Mouse (Mus musculus) forebrain, embryonic 14.5 days (tissue): ENCODE data around the gene Nkg7. TPM values are rescaled to one million over a fixed set of nuclear protein-coding genes. Genes with fewer than 3 reads are reported as not detected.
"Not testable (repeated sequence)": the region's sequence is repeated elsewhere in the genome, so short reads cannot be mapped to it uniquely, and the experiment has no call there.

Experiments used
- ATAC-seq: fragments of 200-750 bp; cut with Nextera tagmentation; 2 replicates; pipeline ENCODE4 v1.8.0; 2017; ENCODE audit warnings: mild to moderate bottlenecking, moderate library complexity
- DNase-seq: peaks from one replicate; pipeline ENCODE4 v3.0.0-alpha.2; 2015; ENCODE audit warnings: low spot score
- H3K27ac ChIP-seq: fragments of 300-500 bp; sonication (generic); 2 replicates; pipeline ENCODE4 v1.5.1; 2014; ENCODE audit warnings: low read depth, mild to moderate bottlenecking, control low read depth, low read length, moderate library complexity
- H3K27me3 ChIP-seq: fragments of 300-500 bp; sonication (generic); replicated peaks from 2 replicates; pipeline ENCODE4 v1.6.1; 2014; ENCODE audit warnings: low read length, control low read depth, mixed read lengths; ENCODE audit not compliant: control insufficient read depth, insufficient read depth
- H3K36me3 ChIP-seq: fragments of 300-500 bp; sonication (generic); 2 replicates; pipeline ENCODE4 v1.6.1; 2014; ENCODE audit warnings: low read length, control low read depth; ENCODE audit not compliant: control insufficient read depth, insufficient read depth
- H3K4me1 ChIP-seq: fragments of 300-500 bp; sonication (generic); 2 replicates; pipeline ENCODE4 v1.6.1; 2014; ENCODE audit warnings: antibody characterized with exemption, low read length, control low read depth; ENCODE audit not compliant: control insufficient read depth, insufficient read depth
- H3K4me2 ChIP-seq: fragments of 300-500 bp; sonication (generic); 2 replicates; pipeline ENCODE4 v1.6.1; 2014; ENCODE audit warnings: mild to moderate bottlenecking, control low read depth, low read length
- H3K4me3 ChIP-seq: fragments of 300-500 bp; sonication (generic); 2 replicates; pipeline ENCODE4 v1.5.1; 2014; ENCODE audit warnings: low read depth, low read length, control low read depth
- H3K9ac ChIP-seq: fragments of 300-500 bp; sonication (generic); 2 replicates; pipeline ENCODE4 v1.6.1; 2014; ENCODE audit warnings: mild to moderate bottlenecking, low read length, control low read depth, moderate library complexity
- H3K9me3 ChIP-seq: fragments of 300-500 bp; sonication (generic); replicated peaks from 2 replicates; pipeline ENCODE4 v1.6.1; 2016; ENCODE audit warnings: low read length, control low read depth, mixed read lengths; ENCODE audit not compliant: control insufficient read depth
- WGBS: fragments of 180-500 bp; shearing (Covaris S2); extraction: QIAGEN DNeasy Blood & Tissue Kit; methylation state at CpG from one replicate; pipeline ENCODE4 v1.1.7; 2014; 5-methylcytosine and 5-hydroxymethylcytosine counted together
- polyA plus RNA-seq: library from polyadenylated mRNA; unstranded; fragments of >200 nt; fragmentation: Nextera tagmentation; extraction: Ambion mirVana; gene quantifications from 2 replicates; pipeline ENCODE4 v1.2.1, GENCODE M21; 2014

The Nkg7 gene
- polyA plus RNA-seq = not detected in 2 replicates

DNA sequence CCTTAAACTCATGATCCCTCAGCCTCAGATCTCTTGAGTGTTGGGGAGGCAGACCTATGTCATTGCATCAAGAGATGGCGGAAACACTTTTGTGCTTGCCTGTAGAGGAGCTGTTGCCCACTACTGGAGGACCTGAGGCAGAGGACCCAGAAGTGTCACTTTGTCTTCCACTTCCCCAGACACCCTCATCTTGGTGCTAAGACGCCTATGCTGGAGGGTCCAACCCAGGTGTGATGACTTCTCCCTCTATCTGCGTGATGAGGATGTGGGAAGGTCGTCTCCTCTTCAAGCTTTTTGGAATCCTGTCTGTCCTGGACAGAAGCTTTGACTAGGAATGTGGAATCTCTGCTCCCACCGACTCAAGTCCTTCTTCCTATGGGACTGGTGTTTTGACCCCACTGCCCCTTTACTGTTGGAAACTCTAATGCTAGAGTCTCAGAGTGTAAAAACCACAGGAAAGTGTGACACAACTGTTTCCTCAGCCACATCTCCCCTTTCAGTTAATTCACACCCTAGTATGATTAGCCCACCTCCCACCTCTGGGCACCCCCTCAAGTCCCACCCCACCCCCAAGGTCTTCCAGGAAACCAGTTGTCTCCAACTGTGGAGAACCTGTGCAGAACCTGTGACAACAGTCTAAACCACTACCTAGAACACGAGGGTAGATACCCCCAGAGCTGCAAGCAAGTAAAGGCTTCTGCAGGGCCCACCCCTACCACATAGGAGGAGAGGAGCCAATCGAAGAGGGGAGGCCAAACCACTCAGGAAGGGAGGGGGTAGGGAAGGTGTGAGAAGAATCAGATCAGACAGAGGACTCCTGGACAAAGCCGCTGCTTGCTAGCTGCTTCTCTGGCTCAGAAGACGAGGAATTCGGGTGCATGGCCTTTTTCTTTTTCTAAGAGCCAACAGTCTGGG lies at the start of gene Nkg7:
TSS of gene Nkg7 (plus strand) at position 733 of the 915 bp plus-strand sequence.
- H3K4me1 ChIP-seq = no peaks in the 10 kb centered on the region
- H3K27me3 ChIP-seq = no peaks in the 10 kb centered on the region
- no peak for DNase-seq
- no peak within 1 kb of the TSS for H3K4me3 ChIP-seq
- H3K9ac ChIP-seq = no peak within 1 kb of the TSS
- no peaks in the 10 kb centered on the region for H3K9me3 ChIP-seq
- ATAC-seq = no peak
- H3K36me3 ChIP-seq = no peaks in the 10 kb centered on the region
- H3K4me2 ChIP-seq = no peak within 1 kb of the TSS
- no peak within 1 kb of the TSS for H3K27ac ChIP-seq
- WGBS = 77% methylated on average over 10 of the region's 10 CpGs

DNA sequence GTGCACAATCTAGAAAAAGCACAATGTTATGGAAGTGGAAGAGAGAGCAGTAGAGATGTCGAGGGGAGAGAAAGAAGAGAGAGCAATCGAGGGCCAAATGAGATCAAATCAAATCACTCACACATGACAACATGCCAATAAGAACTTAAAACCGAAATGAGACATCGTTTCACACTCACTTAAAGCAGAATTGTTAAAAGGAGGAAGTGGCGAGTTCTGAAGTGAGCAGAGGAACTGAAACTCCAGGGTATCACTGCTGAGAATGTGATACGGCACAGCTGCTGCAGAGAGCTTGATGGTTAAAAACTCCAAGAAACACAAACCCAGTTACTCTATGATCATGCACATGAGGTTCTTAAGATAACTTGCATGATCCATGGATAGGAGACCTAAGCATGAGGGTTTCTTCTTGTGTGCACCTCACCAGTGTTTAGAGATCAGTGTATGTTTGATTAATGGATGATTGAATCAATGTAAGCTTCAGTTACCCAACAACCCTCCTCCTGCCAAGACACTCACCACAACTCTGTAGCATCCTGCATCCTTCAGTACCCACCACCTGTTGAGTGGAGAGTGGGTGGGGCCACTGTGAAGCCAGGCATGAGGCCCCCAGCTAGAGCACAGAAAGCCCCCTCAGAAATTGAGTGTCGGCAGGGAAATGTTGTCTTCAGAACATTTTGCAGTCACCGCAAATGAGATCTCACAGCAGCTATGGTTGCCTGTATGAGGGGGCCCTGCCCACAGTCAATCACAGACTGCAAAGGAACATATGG lies 44.3 kb upstream of the Nkg7 start:
- H3K36me3 ChIP-seq = no peaks in the 10 kb centered on the region
- H3K4me3 ChIP-seq = no peak overlapping the region
- no peak overlapping the region for H3K9ac ChIP-seq
- WGBS = 84% methylated on average over 8 of the region's 8 CpGs
- H3K27me3 ChIP-seq = no peaks in the 10 kb centered on the region
- DNase-seq = no peak
- no peak overlapping the region for H3K4me2 ChIP-seq
- no peaks in the 10 kb centered on the region for H3K4me1 ChIP-seq
- no peaks in the 10 kb centered on the region for H3K9me3 ChIP-seq
- no peak overlapping the region for H3K27ac ChIP-seq
- ATAC-seq = no peak

DNA sequence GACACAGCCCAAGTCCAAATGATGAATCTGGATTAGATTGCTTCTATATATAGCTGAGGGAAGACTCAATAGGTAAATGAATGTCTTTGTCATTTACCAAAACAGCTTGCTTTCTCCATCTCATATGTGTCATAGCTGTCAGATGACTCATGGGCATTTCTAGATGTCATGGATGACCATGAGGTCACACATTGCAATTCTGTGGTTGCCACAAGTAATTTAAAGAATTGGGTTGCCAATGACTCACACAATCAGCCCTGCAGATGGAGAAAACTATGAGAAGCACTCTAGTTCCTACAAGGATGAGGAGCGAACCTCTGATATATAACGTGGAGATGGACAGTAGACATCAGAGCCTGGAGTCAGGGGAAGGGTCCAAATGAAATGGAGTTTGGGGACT lies 37.4 kb upstream of the Nkg7 start:
- Histone ChIP-seq H3K4me2 (no peak overlapping the region), H3K36me3 (no peaks in the 10 kb centered on the region), H3K9ac (no peak overlapping the region), H3K4me3 (no peak overlapping the region), H3K27me3 (no peaks in the 10 kb centered on the region), H3K27ac (no peak overlapping the region), H3K4me1 (no peaks in the 10 kb centered on the region), H3K9me3 (no peaks in the 10 kb centered on the region)
- no peak for ATAC-seq
- DNase-seq = no peak
- 83% methylated on average over 2 of the region's 2 CpGs for WGBS

DNA sequence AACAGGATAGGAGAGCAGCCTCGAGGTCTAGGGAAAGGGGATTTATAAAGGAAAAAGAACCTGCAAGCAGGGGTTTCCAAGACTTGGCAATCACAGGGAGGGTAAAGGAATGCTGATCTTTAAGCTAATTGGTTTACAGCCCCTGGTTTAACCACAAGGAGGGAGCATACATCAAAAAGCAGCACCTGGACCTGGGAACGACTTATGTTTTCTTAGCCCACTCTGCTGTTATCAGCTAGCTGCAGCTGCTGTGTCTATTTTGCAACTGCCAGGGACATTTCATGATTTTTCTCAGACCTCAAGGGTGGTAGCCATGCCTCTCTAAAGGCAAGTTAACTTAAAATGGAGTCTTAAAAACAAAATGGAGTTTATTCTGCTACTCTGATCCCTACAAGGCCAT lies 34.2 kb upstream of the Nkg7 start:
- WGBS = 53% methylated on average over 2 of the region's 2 CpGs
- no peaks in the 10 kb centered on the region for H3K36me3 ChIP-seq

DNA sequence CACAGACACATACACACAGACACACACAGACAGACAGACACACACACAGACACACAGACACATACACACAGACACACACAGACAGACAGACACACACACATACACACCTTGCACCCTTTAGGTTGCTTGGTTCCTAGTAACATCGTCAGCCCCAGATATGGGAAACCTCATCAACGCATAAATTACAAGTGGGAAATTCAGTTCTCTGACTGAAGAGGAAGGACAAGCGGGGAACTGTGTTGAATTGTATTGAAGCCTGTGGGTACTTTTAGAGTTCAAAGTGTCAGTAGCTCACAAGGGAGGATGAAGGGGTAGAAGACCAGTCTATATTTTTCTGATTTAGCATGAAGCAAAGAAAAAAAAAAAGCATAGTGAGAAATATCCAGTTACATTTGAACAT lies 29.3 kb upstream of the Nkg7 start:
- H3K4me3 ChIP-seq = no peak overlapping the region
- DNase-seq = no peak
- no peak overlapping the region for H3K4me2 ChIP-seq
- WGBS = 80% methylated on average over 3 of the region's 3 CpGs
- ATAC-seq = no peak
- no peaks in the 10 kb centered on the region for H3K9me3 ChIP-seq
- no peak overlapping the region for H3K27ac ChIP-seq
- no peaks in the 10 kb centered on the region for H3K36me3 ChIP-seq
- H3K9ac ChIP-seq = no peak overlapping the region
- no peaks in the 10 kb centered on the region for H3K4me1 ChIP-seq
- no peaks in the 10 kb centered on the region for H3K27me3 ChIP-seq

More for the DNA sequence above, 34.2 kb upstream of the Nkg7 start:
- no peak overlapping the region for H3K9ac ChIP-seq
- H3K4me2 ChIP-seq = no peak overlapping the region
- no peak overlapping the region for H3K27ac ChIP-seq
- no peaks in the 10 kb centered on the region for H3K27me3 ChIP-seq
- no peaks in the 10 kb centered on the region for H3K9me3 ChIP-seq
- H3K4me3 ChIP-seq = no peak overlapping the region
- H3K4me1 ChIP-seq = no peaks in the 10 kb centered on the region
- ATAC-seq (no peak), DNase-seq (no peak)

DNA sequence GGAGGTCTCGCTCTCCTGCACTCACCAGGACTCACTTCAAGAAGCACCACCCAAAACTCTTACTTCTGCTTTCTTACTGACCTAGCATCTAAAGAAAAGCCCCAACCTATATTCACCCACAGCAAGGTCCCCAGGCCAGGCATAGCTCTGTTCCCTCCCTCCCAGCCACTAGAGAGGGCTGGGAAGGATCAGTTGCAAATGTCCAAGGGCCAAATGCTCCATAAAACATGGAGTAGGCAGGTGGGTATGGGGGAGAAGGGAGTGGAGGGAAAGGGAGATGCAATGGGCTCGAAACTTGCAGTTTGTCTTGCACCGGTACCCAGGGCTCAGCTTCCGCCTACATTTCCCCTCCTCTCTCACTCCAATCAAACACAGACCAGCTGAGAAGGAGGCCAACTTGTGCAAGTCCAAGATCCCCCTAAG lies 28.7 kb upstream of the Nkg7 start, which contains the start of gene Siglecg:
TSS of gene Siglecg (plus strand) at position 74 of the 423 bp plus-strand sequence.
- no peaks in the 10 kb centered on the region for H3K36me3 ChIP-seq
- 89% methylated on average over 4 of the region's 4 CpGs for WGBS
- no peak within 1 kb of the TSS for H3K27ac ChIP-seq
- H3K4me3 ChIP-seq = no peak within 1 kb of the TSS
- H3K9me3 ChIP-seq = no peaks in the 10 kb centered on the region
- H3K4me2 ChIP-seq = no peak within 1 kb of the TSS
- ATAC-seq (no peak), DNase-seq (no peak)
- H3K4me1 ChIP-seq = no peaks in the 10 kb centered on the region
- no peaks in the 10 kb centered on the region for H3K27me3 ChIP-seq
- H3K9ac ChIP-seq = no peak within 1 kb of the TSS

DNA sequence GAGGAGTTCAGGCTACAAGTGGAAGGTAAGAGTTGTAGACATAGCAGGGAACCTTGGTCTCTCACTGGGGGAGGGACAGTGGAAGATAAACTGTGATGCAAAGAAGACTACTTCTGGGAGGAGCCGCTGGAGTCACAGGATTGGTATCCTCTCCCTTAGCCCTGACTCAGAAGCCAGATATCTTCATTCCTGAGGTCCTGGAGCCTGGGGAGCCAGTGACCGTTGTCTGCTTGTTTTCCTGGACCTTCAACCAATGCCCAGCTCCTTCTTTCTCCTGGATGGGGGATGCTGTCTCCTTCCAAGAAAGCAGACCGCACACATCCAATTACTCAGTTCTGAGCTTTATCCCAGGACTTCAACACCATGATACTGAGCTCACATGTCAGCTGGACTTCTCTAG lies 27.8 kb upstream of the Nkg7 start:
- H3K4me2 ChIP-seq = no peak overlapping the region
- no peak overlapping the region for H3K27ac ChIP-seq
- H3K4me3 ChIP-seq = no peak overlapping the region
- WGBS = 77% methylated on average over 3 of the region's 3 CpGs
- no peaks in the 10 kb centered on the region for H3K27me3 ChIP-seq
- no peaks in the 10 kb centered on the region for H3K9me3 ChIP-seq
- H3K9ac ChIP-seq = no peak overlapping the region
- ATAC-seq (no peak), DNase-seq (no peak)
- no peaks in the 10 kb centered on the region for H3K4me1 ChIP-seq
- H3K36me3 ChIP-seq = no peaks in the 10 kb centered on the region

DNA sequence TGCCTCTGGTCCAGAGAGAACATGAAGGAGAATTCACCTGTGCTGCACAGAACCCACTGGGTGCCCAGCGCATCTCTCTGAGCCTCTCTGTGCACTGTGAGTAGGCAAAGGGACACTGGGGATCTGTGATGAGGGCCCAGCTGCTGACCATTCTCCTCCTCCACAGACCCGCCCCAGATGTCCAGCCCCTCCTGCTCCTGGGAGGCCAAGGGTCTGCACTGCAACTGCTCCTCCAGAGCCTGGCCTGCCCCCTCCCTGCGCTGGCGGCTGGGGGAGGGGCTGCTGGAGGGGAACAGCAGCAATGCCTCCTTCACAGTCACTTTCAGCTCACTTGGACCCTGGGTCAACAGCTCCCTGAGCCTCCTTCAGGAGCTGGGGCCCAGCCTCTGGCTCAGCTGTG lies 25.1 kb upstream of the Nkg7 start:
- not testable (repeated sequence) for H3K4me1 ChIP-seq, H3K4me3 ChIP-seq, H3K9ac ChIP-seq, H3K9me3 ChIP-seq, H3K27me3 ChIP-seq, H3K36me3 ChIP-seq, DNase-seq, H3K27ac ChIP-seq, ATAC-seq, H3K4me2 ChIP-seq
- WGBS = 36% methylated on average over 3 of the region's 4 CpGs

DNA sequence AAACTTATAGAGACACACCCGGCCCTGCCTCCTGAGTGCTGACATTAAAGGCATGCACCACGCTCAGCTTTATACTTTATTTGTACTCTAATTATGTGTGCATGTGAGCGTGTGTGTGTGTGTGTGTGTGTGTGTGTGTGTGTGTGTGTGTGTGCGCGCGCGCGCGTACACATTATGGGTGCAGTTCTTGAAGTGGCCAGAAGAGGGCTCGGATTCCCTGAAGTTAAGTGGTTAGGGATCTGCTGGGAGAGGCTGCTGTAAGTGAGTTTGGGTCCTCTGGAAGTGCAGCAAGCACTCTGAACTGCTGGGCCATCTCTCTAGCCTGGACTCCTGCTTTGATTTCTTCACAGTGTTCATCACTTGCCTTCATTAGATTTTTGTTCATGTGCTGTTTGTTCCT lies 19.6 kb upstream of the Nkg7 start:
- H3K4me3 ChIP-seq = no peak overlapping the region
- no peaks in the 10 kb centered on the region for H3K9me3 ChIP-seq
- no peaks in the 10 kb centered on the region for H3K4me1 ChIP-seq
- H3K4me2 ChIP-seq = no peak overlapping the region
- WGBS = 88% methylated on average over 10 of the region's 10 CpGs
- H3K27me3 ChIP-seq = no peaks in the 10 kb centered on the region
- no peak overlapping the region for H3K27ac ChIP-seq
- no peak overlapping the region for H3K9ac ChIP-seq
- DNase-seq (no peak), ATAC-seq (no peak)
- no peaks in the 10 kb centered on the region for H3K36me3 ChIP-seq
